Mouse (Mus musculus): ENCODE measurements around the gene Trub2.

DNA sequence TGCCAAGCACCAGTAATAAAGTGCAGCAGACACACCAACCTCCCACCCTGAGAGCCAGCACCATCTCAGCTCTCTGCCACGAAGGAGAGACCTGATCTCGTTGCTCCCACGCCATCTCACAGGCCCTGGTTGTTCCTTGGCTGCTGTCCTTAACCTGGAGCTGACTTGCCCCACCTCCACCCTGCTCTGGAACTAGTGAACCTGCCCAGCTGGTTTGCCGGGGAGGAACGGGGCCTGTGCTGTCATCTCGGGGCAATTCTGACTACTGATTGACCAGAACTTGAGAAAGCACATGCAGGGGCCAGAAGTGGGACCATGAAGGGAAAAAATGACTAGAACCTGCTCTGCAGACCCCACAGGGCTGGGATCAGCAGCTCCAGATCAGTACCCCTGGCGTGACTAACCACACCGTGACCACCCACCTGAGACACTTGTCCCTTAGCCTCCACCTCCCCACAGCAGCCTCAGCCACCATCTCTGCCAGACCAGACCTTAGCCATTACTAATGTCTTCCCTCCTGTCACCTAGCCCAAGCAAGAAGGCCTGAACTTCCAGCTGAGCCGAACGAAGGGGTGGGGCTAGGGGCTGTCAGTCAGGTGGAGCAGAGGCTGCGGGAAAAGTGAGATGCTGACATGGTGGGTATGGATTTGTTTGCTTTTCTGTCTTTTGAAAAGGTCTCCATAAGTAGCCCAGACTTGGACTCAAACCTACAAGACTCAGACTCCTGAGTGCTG lies 20.2 kb downstream of the Trub2 start:
- no peak for TF ChIP-seq CTCF (IDR thresholded peaks at IDR 0.05; ENCODE audit: low read depth, low read length)
- TF ChIP-seq GATA1 (IDR thresholded peaks at IDR 0.05; ENCODE audit: borderline replicate concordance, low read length), result no peak
- no peak for TF ChIP-seq TAL1 (conservative IDR thresholded peaks at IDR 0.05; ENCODE audit: low read depth, low read length)
